Mouse (Mus musculus): ENCODE data around the gene Gm21992.

GRCm38 (mm10) chr19:4859081-4859480 is 47.7 kb upstream of the Gm21992 start:
- no peak for TF ChIP-seq CTCF (IDR thresholded peaks at IDR 0.05; ENCODE audit: low read depth, low read length)
- TF ChIP-seq POLR2A (IDR thresholded peaks at IDR 0.05; ENCODE audit: borderline replicate concordance, low read depth, low read length), result no peak
